Mouse (Mus musculus) midbrain, embryonic 14.5 days (tissue): ENCODE data around the gene Pcyt1a. TPM values are rescaled to one million over a fixed set of nuclear protein-coding genes. Genes with fewer than 3 reads are reported as not detected.

Experiments used
- ATAC-seq: fragments of 200-750 bp; cut with Nextera tagmentation; 2 replicates; pipeline ENCODE4 v1.8.0; 2017; ENCODE audit warnings: moderate number of reproducible peaks, moderate library complexity; ENCODE audit not compliant: low FRiP score, low TSS enrichment
- DNase-seq: peaks from one replicate; pipeline ENCODE4 v3.0.0-alpha.2; 2015
- H3K27ac ChIP-seq: fragments of 300-500 bp; sonication (generic); replicated peaks from 2 replicates; pipeline ENCODE4 v1.5.1; 2014; ENCODE audit warnings: mild to moderate bottlenecking, low read depth, low read length, moderate library complexity
- H3K27me3 ChIP-seq: fragments of 300-500 bp; sonication (generic); 2 replicates; pipeline ENCODE4 v1.6.1; 2014; ENCODE audit warnings: low read length, control low read depth, mixed read lengths; ENCODE audit not compliant: control insufficient read depth, insufficient read depth
- H3K36me3 ChIP-seq: fragments of 300-500 bp; sonication (generic); 2 replicates; pipeline ENCODE4 v1.6.1; 2014; ENCODE audit warnings: low read length, control low read depth; ENCODE audit not compliant: control insufficient read depth, insufficient read depth
- H3K4me1 ChIP-seq: fragments of 300-500 bp; sonication (generic); 2 replicates; pipeline ENCODE4 v1.6.1; 2014; ENCODE audit warnings: mild to moderate bottlenecking, antibody characterized with exemption, low read length, control low read depth; ENCODE audit not compliant: control insufficient read depth, insufficient read depth
- H3K4me2 ChIP-seq: fragments of 300-500 bp; sonication (generic); 2 replicates; pipeline ENCODE4 v1.6.1; 2014; ENCODE audit warnings: mild to moderate bottlenecking, low read length, moderate library complexity
- H3K4me3 ChIP-seq: fragments of 300-500 bp; sonication (generic); replicated peaks from 2 replicates; pipeline ENCODE4 v1.5.1; 2014; ENCODE audit warnings: low read depth, low read length
- H3K9ac ChIP-seq: fragments of 300-500 bp; sonication (generic); replicated peaks from 2 replicates; pipeline ENCODE4 v1.6.1; 2014; ENCODE audit warnings: mild to moderate bottlenecking, low read length, moderate library complexity
- H3K9me3 ChIP-seq: fragments of 300-500 bp; sonication (generic); 2 replicates; pipeline ENCODE4 v1.6.1; 2016; ENCODE audit warnings: low read length, control low read depth, mixed read lengths; ENCODE audit not compliant: control insufficient read depth
- WGBS: fragments of 180-500 bp; shearing (Covaris S2); extraction: QIAGEN DNeasy Blood & Tissue Kit; methylation state at CpG from one replicate; pipeline ENCODE4 v1.1.7; 2014; 5-methylcytosine and 5-hydroxymethylcytosine counted together
- polyA plus RNA-seq: library from polyadenylated mRNA; unstranded; fragments of >200 nt; fragmentation: Nextera tagmentation; extraction: Ambion mirVana; gene quantifications from 2 replicates; pipeline ENCODE4 v1.2.1, GENCODE M21; 2014

Pcyt1a gene
- polyA plus RNA-seq, 1 experiment from 2014 or later: 57.0 TPM

DNA sequence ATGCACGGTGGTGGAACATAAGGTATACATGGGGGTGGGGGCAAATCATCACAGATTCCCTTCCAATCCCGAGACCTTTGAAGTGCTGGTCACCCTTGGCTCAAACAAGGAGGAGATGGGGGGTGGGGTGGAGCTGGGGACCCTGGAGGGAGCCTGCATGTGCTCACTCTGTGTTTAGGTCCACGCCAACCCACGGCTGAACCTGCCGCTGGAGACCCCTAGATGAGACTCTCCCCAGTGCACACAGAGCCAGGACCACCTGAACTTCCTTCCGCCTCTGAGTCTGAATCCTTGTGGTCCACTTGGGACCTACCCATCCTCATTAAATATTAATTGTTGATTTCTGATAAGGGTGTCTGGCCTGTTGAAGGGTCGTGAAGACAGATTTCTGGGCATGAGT lies 76.1 kb downstream of the Pcyt1a start:
- H3K27ac ChIP-seq: no peak overlapping the region
- no peaks in the 10 kb centered on the region for H3K9me3 ChIP-seq
- H3K27me3 ChIP-seq: no peaks in the 10 kb centered on the region
- H3K36me3 ChIP-seq: no peaks in the 10 kb centered on the region
- ATAC-seq: no peak
- DNase-seq: no peak
- H3K9ac ChIP-seq: no peak overlapping the region
- no peak overlapping the region for H3K4me2 ChIP-seq
- 77% methylated on average over 7 of the region's 7 CpGs for WGBS
- peaks cover 2% of the 10 kb centered on the region; the same call in 1 of the 2 replicates for H3K4me1 ChIP-seq
- H3K4me3 ChIP-seq: no peak overlapping the region

- peak; percentile 59 for DNase-seq
- no peaks in the 10 kb centered on the region for H3K9me3 ChIP-seq
- ATAC-seq: no peak
Measured at GRCm38 (mm10) chr16:32507407-32507806, 76.7 kb downstream of the Pcyt1a start.

DNA sequence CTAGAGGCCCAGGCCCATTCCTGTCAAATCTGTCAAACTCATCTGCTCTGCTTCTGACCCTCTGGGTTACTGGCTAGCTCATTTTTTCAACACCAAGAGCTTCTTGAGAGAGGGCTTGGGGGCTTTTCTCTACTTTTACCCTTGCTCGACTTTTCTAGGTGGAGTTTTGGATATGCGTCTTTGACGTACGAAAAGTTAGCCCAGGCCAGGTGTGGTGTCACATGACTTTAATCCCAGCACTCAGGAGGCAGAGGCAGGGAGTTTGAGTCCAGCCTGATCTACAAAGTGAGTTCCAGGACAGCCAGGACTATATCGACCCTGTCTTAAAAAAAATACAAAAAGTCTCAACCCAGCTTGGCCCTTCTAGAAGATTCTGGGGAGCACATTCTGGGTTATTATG lies 77.3 kb downstream of the Pcyt1a start:
- DNase-seq (no peak), ATAC-seq (no peak)
- Histone ChIP-seq H3K36me3 (no peaks in the 10 kb centered on the region), H3K27ac (no peak overlapping the region), H3K9me3 (no peaks in the 10 kb centered on the region), H3K4me3 (no peak overlapping the region), H3K4me2 (no peak overlapping the region), H3K9ac (no peak overlapping the region), H3K27me3 (no peaks in the 10 kb centered on the region), H3K4me1 (peaks cover 2% of the 10 kb centered on the region; the same call in 1 of the 2 replicates)
- WGBS: 92% methylated on average over 5 of the region's 5 CpGs

More at GRCm38 (mm10) chr16:32507407-32507806, 76.7 kb downstream of the Pcyt1a start:
- Histone ChIP-seq H3K4me3 (no peak overlapping the region), H3K27me3 (no peaks in the 10 kb centered on the region), H3K4me2 (no peak overlapping the region), H3K9ac (no peak overlapping the region), H3K27ac (no peak overlapping the region), H3K36me3 (no peaks in the 10 kb centered on the region), H3K4me1 (peaks cover 2% of the 10 kb centered on the region; the same call in 1 of the 2 replicates)
- WGBS: 19% methylated on average over 9 of the region's 9 CpGs

DNA sequence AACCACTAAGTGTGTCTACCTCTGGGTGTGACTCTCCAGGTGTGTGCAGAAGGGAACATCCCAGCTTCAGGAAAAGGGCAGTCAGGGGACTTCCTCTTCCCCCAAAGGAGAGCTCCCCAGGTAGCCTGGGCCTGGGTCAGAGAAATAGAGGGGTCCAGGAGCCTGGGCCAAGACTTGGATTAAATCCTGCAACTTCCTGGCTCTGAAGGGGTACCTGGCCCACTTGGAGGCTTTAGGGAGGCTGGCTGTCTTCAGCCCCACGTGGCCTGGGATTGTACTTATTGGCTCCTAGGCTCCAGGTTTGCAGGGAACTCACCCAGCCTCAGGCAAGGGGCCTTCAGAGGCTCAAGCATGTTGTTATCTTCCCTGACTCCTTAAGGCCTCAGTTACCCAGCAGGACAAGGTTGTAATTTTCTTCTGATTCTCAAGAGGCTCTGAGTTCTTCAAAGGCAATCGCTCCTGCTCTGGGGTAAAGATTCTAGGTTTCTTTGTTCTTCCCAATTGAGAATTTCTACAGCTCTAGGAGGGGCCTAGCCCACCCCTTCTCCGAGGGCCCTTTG lies 77.9 kb downstream of the Pcyt1a start:
- H3K4me3 ChIP-seq: no peak overlapping the region
- H3K36me3 ChIP-seq: no peaks in the 10 kb centered on the region
- H3K27ac ChIP-seq: no peak overlapping the region
- H3K9ac ChIP-seq: no peak overlapping the region
- DNase-seq (no peak), ATAC-seq (no peak)
- whole genome bisulfite sequencing: 38% methylated on average over 3 of the region's 3 CpGs
- H3K4me2 ChIP-seq: no peak overlapping the region
- peaks cover 2% of the 10 kb centered on the region; the same call in 1 of the 2 replicates for H3K4me1 ChIP-seq
- no peaks in the 10 kb centered on the region for H3K27me3 ChIP-seq
- H3K9me3 ChIP-seq: no peaks in the 10 kb centered on the region

- peaks cover 2% of the 10 kb centered on the region; the same call in 1 of the 2 replicates for H3K4me1 ChIP-seq
- H3K9ac ChIP-seq: no peak overlapping the region
- ATAC-seq (0 out of 2 replicates have a peak, but pooled peaks have one; percentile 18), DNase-seq (peak; percentile 36)
- H3K36me3 ChIP-seq: no peaks in the 10 kb centered on the region
- no peaks in the 10 kb centered on the region for H3K9me3 ChIP-seq
- H3K4me3 ChIP-seq: no peak overlapping the region
- H3K27ac ChIP-seq: peak overlapping the region; percentile 37
- H3K4me2 ChIP-seq: no peak overlapping the region
- no peaks in the 10 kb centered on the region for H3K27me3 ChIP-seq
- WGBS: 52% methylated on average over 9 of the region's 9 CpGs
Measured at GRCm38 (mm10) chr16:32509066-32509942, 78.6 kb downstream of the Pcyt1a start.

- no peak overlapping the region for H3K9ac ChIP-seq
- no peaks in the 10 kb centered on the region for H3K9me3 ChIP-seq
- no peak overlapping the region for H3K27ac ChIP-seq
- H3K4me3 ChIP-seq: no peak overlapping the region
- DNase-seq (no peak), ATAC-seq (no peak)
- WGBS: 73% methylated on average over 18 of the region's 18 CpGs
- peaks cover 6% of the 10 kb centered on the region for H3K4me1 ChIP-seq
- H3K36me3 ChIP-seq: no peaks in the 10 kb centered on the region
- H3K27me3 ChIP-seq: no peaks in the 10 kb centered on the region
- no peak overlapping the region for H3K4me2 ChIP-seq
Measured at GRCm38 (mm10) chr16:32510399-32511337, 79.9 kb downstream of the Pcyt1a start.

- no peak for ATAC-seq
- H3K9ac ChIP-seq: no peak overlapping the region
- no peaks in the 10 kb centered on the region for H3K9me3 ChIP-seq
- no peak overlapping the region for H3K27ac ChIP-seq
- no peak overlapping the region for H3K4me3 ChIP-seq
- H3K4me2 ChIP-seq: no peak overlapping the region
- no peak for DNase-seq
- H3K27me3 ChIP-seq: no peaks in the 10 kb centered on the region
- H3K4me1 ChIP-seq: peaks cover 12% of the 10 kb centered on the region
- H3K36me3 ChIP-seq: no peaks in the 10 kb centered on the region
- WGBS: 77% methylated on average over 3 of the region's 3 CpGs
Measured at GRCm38 (mm10) chr16:32511338-32511734, 80.6 kb downstream of the Pcyt1a start.

DNA sequence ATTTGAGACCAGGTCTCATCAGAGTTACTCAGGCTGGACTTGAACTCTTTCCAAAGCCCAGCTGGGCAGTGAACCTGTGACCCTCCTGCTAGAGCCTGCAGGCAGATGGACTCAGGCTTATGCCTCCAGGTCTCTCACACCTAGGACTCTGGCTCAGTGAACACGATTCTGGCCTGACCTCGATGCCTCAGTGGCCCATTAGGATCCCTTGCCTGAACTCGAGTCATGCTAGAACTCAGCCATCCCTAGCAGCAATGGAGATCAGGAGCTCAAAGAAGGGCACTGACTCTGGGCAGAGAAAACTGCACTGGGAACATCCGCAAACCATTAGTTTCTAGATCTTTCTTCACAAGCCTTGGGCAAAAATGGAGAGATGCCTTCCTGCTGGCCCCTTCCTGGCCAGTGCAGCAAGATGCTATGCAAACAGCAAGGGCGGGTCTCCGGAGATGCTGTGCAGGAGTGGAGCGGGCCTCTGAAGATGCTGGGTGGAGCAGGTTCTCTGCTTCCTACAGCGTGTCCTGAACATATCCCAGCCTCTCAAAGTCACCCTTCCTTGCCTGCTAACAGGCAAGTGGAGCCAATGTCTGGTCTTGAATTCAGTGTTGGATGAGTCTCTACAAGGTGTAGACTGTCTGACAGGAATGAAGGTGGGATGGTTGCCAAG lies 81.2 kb downstream of the Pcyt1a start:
- H3K36me3 ChIP-seq: no peaks in the 10 kb centered on the region
- H3K27me3 ChIP-seq: no peaks in the 10 kb centered on the region
- 94% methylated on average over 8 of the region's 8 CpGs for WGBS
- no peak overlapping the region for H3K4me3 ChIP-seq
- H3K4me1 ChIP-seq: peaks cover 16% of the 10 kb centered on the region
- H3K27ac ChIP-seq: no peak overlapping the region
- DNase-seq (no peak), ATAC-seq (no peak)
- no peak overlapping the region for H3K9ac ChIP-seq
- H3K9me3 ChIP-seq: no peaks in the 10 kb centered on the region
- H3K4me2 ChIP-seq: no peak overlapping the region
